Mouse (Mus musculus) limb, embryonic 15.5 days (tissue): ENCODE results near the gene Cela2a. TPM values are rescaled to one million over a fixed set of nuclear protein-coding genes. Genes with fewer than 3 reads are reported as not detected.

Experiments used
- ATAC-seq: fragments of 200-750 bp; cut with Nextera tagmentation; 2 replicates; pipeline ENCODE4 v1.8.0; 2017; ENCODE audit warnings: low read depth, moderate TSS enrichment; ENCODE audit not compliant: insufficient number of reproducible peaks, low FRiP score, low TSS enrichment
- H3K27ac ChIP-seq: fragments of 300-500 bp; sonication (generic); 2 replicates; pipeline ENCODE4 v1.5.1; 2015; ENCODE audit warnings: moderate library complexity, mild to moderate bottlenecking, inconsistent platforms
- H3K27me3 ChIP-seq: fragments of 300-500 bp; sonication (generic); 2 replicates; pipeline ENCODE4 v1.6.1; 2015; ENCODE audit warnings: inconsistent platforms
- H3K36me3 ChIP-seq: fragments of 300-500 bp; sonication (generic); 2 replicates; pipeline ENCODE4 v1.6.1; 2015; ENCODE audit warnings: inconsistent platforms
- H3K4me1 ChIP-seq: fragments of 300-500 bp; sonication (generic); 2 replicates; pipeline ENCODE4 v1.6.1; 2015; ENCODE audit warnings: inconsistent platforms
- H3K4me2 ChIP-seq: fragments of 300-500 bp; sonication (generic); 2 replicates; pipeline ENCODE4 v1.6.1; 2015; ENCODE audit warnings: mild to moderate bottlenecking, inconsistent platforms
- H3K4me3 ChIP-seq: fragments of 300-500 bp; sonication (generic); 2 replicates; pipeline ENCODE4 v1.5.1; 2015; ENCODE audit warnings: mild to moderate bottlenecking, inconsistent platforms
- H3K9ac ChIP-seq: fragments of 300-500 bp; sonication (generic); 2 replicates; pipeline ENCODE4 v1.6.1; 2015; ENCODE audit warnings: inconsistent platforms
- H3K9me3 ChIP-seq: fragments of 300-500 bp; sonication (generic); 2 replicates; pipeline ENCODE4 v1.6.1; 2016; ENCODE audit warnings: inconsistent platforms
- WGBS: fragments of 180-500 bp; shearing (Covaris S2); methylation state at CpG from one replicate; pipeline ENCODE4 v1.1.7; 2015; 5-methylcytosine and 5-hydroxymethylcytosine counted together
- polyA plus RNA-seq: library from polyadenylated mRNA; unstranded; fragments of >200 nt; fragmentation: Nextera tagmentation; extraction: Ambion mirVana; gene quantifications from 2 replicates; pipeline ENCODE4 v1.2.1, GENCODE M21; 2015

Gene Cela2a
- polyA plus RNA-seq, 1 experiment from 2014 or later: not detected

- Histone ChIP-seq H3K36me3 (peaks cover 4% of the 10 kb centered on the region; the same call in 1 of the 2 replicates), H3K4me2 (0 out of 2 replicates have a peak overlapping the region, but pooled peaks have one; percentile 5), H3K27ac (peak overlapping the region; percentile 74), H3K9me3 (no peaks in the 10 kb centered on the region), H3K4me1 (peaks cover 56% of the 10 kb centered on the region), H3K27me3 (no peaks in the 10 kb centered on the region), H3K9ac (no peak overlapping the region), H3K4me3 (no peak overlapping the region)
- ATAC-seq: peak; percentile 62
- WGBS: 22% methylated on average over 10 of the region's 10 CpGs
Measured at GRCm38 (mm10) chr4:141866933-141867490, 41.1 kb upstream of the Cela2a start.

GRCm38 (mm10) chr4:141865600-141865999 is 39.6 kb upstream of the Cela2a start:
- 83% methylated on average over 5 of the region's 5 CpGs for WGBS
- no peak for ATAC-seq

GRCm38 (mm10) chr4:141865006-141865405 is 39.0 kb upstream of the Cela2a start:
- Histone ChIP-seq H3K36me3 (peaks cover 22% of the 10 kb centered on the region), H3K4me2 (no peak overlapping the region), H3K9me3 (no peaks in the 10 kb centered on the region), H3K9ac (no peak overlapping the region), H3K27ac (no peak overlapping the region), H3K4me3 (no peak overlapping the region), H3K27me3 (no peaks in the 10 kb centered on the region), H3K4me1 (peaks cover 42% of the 10 kb centered on the region)
- 90% methylated on average over 5 of the region's 5 CpGs for WGBS
- ATAC-seq: no peak

More at GRCm38 (mm10) chr4:141865600-141865999, 39.6 kb upstream of the Cela2a start:
- H3K4me1 ChIP-seq: peaks cover 43% of the 10 kb centered on the region
- H3K4me3 ChIP-seq: no peak overlapping the region
- H3K36me3 ChIP-seq: peaks cover 16% of the 10 kb centered on the region
- H3K9ac ChIP-seq: no peak overlapping the region
- no peak overlapping the region for H3K27ac ChIP-seq
- no peak overlapping the region for H3K4me2 ChIP-seq
- H3K9me3 ChIP-seq: no peaks in the 10 kb centered on the region
- no peaks in the 10 kb centered on the region for H3K27me3 ChIP-seq

- Histone ChIP-seq H3K27ac (no peak overlapping the region), H3K27me3 (no peaks in the 10 kb centered on the region), H3K4me2 (no peak overlapping the region), H3K4me3 (no peak overlapping the region), H3K36me3 (peaks cover 27% of the 10 kb centered on the region), H3K4me1 (peaks cover 37% of the 10 kb centered on the region), H3K9ac (no peak overlapping the region), H3K9me3 (no peaks in the 10 kb centered on the region)
- no peak for ATAC-seq
- WGBS: 88% methylated on average over 8 of the region's 8 CpGs
Measured at GRCm38 (mm10) chr4:141864506-141864905, 38.5 kb upstream of the Cela2a start.

- no peak overlapping the region for H3K4me2 ChIP-seq
- no peaks in the 10 kb centered on the region for H3K27me3 ChIP-seq
- H3K36me3 ChIP-seq: peaks cover 33% of the 10 kb centered on the region
- H3K9ac ChIP-seq: no peak overlapping the region
- H3K4me3 ChIP-seq: no peak overlapping the region
- ATAC-seq: no peak
- no peaks in the 10 kb centered on the region for H3K9me3 ChIP-seq
- WGBS: 87% methylated on average over 7 of the region's 7 CpGs
- no peak overlapping the region for H3K27ac ChIP-seq
- H3K4me1 ChIP-seq: peaks cover 31% of the 10 kb centered on the region
Measured at GRCm38 (mm10) chr4:141863726-141864280, 37.8 kb upstream of the Cela2a start.

GRCm38 (mm10) chr4:141862867-141863266 is 36.9 kb upstream of the Cela2a start:
- WGBS: 73% methylated on average over 5 of the region's 5 CpGs
- no peak overlapping the region for H3K27ac ChIP-seq
- H3K4me1 ChIP-seq: peaks cover 24% of the 10 kb centered on the region
- no peak overlapping the region for H3K9ac ChIP-seq
- no peaks in the 10 kb centered on the region for H3K27me3 ChIP-seq
- H3K36me3 ChIP-seq: peaks cover 33% of the 10 kb centered on the region
- no peak overlapping the region for H3K4me3 ChIP-seq
- no peaks in the 10 kb centered on the region for H3K9me3 ChIP-seq
- no peak overlapping the region for H3K4me2 ChIP-seq
- no peak for ATAC-seq

GRCm38 (mm10) chr4:141861591-141862295 is 35.8 kb upstream of the Cela2a start:
- Histone ChIP-seq H3K4me3 (no peak overlapping the region), H3K4me2 (no peak overlapping the region), H3K36me3 (peaks cover 33% of the 10 kb centered on the region), H3K9ac (no peak overlapping the region), H3K27ac (no peak overlapping the region), H3K9me3 (no peaks in the 10 kb centered on the region), H3K4me1 (peaks cover 16% of the 10 kb centered on the region), H3K27me3 (no peaks in the 10 kb centered on the region)
- 84% methylated on average over 17 of the region's 17 CpGs for WGBS
- no peak for ATAC-seq

GRCm38 (mm10) chr4:141860246-141860841 is 34.4 kb upstream of the Cela2a start:
- no peak overlapping the region for H3K9ac ChIP-seq
- no peaks in the 10 kb centered on the region for H3K27me3 ChIP-seq
- WGBS: 68% methylated on average over 19 of the region's 19 CpGs
- peaks cover 33% of the 10 kb centered on the region for H3K36me3 ChIP-seq
- H3K9me3 ChIP-seq: no peaks in the 10 kb centered on the region
- peaks cover 3% of the 10 kb centered on the region; the same call in 1 of the 2 replicates for H3K4me1 ChIP-seq
- no peak overlapping the region for H3K27ac ChIP-seq
- no peak overlapping the region for H3K4me2 ChIP-seq
- ATAC-seq: no peak
- H3K4me3 ChIP-seq: no peak overlapping the region

GRCm38 (mm10) chr4:141859351-141859750 is 33.4 kb upstream of the Cela2a start:
- no peak overlapping the region for H3K4me2 ChIP-seq
- H3K9ac ChIP-seq: no peak overlapping the region
- no peak overlapping the region; the same call in 1 of the 2 replicates for H3K27ac ChIP-seq
- WGBS: 86% methylated on average over 14 of the region's 14 CpGs
- ATAC-seq: no peak
- H3K36me3 ChIP-seq: peaks cover 33% of the 10 kb centered on the region
- H3K9me3 ChIP-seq: no peaks in the 10 kb centered on the region
- H3K4me3 ChIP-seq: no peak overlapping the region
- H3K4me1 ChIP-seq: peaks cover 3% of the 10 kb centered on the region; the same call in 1 of the 2 replicates
- no peaks in the 10 kb centered on the region for H3K27me3 ChIP-seq

- Histone ChIP-seq H3K36me3 (peaks cover 30% of the 10 kb centered on the region), H3K4me2 (no peak overlapping the region), H3K9me3 (no peaks in the 10 kb centered on the region), H3K27me3 (no peaks in the 10 kb centered on the region), H3K9ac (no peak overlapping the region), H3K4me1 (peaks cover 3% of the 10 kb centered on the region; the same call in 1 of the 2 replicates), H3K4me3 (no peak overlapping the region), H3K27ac (no peak overlapping the region)
- 85% methylated on average over 20 of the region's 20 CpGs for WGBS
- no peak for ATAC-seq
Measured at GRCm38 (mm10) chr4:141858501-141858900, 32.5 kb upstream of the Cela2a start.

GRCm38 (mm10) chr4:141857422-141857930 is 31.5 kb upstream of the Cela2a start:
- peak; percentile 56; the same call in 1 of the 2 replicates for ATAC-seq
- H3K27ac ChIP-seq: no peak overlapping the region
- no peak overlapping the region for H3K9ac ChIP-seq
- no peaks in the 10 kb centered on the region for H3K27me3 ChIP-seq
- no peaks in the 10 kb centered on the region for H3K9me3 ChIP-seq
- peaks cover 3% of the 10 kb centered on the region; the same call in 1 of the 2 replicates for H3K4me1 ChIP-seq
- H3K4me3 ChIP-seq: no peak overlapping the region
- 15% methylated on average over 10 of the region's 10 CpGs for WGBS
- H3K36me3 ChIP-seq: peaks cover 30% of the 10 kb centered on the region
- H3K4me2 ChIP-seq: no peak overlapping the region
